Comparison of ENCODE assay signal across 8 mouse cellular contexts in the genomic region with DNA sequence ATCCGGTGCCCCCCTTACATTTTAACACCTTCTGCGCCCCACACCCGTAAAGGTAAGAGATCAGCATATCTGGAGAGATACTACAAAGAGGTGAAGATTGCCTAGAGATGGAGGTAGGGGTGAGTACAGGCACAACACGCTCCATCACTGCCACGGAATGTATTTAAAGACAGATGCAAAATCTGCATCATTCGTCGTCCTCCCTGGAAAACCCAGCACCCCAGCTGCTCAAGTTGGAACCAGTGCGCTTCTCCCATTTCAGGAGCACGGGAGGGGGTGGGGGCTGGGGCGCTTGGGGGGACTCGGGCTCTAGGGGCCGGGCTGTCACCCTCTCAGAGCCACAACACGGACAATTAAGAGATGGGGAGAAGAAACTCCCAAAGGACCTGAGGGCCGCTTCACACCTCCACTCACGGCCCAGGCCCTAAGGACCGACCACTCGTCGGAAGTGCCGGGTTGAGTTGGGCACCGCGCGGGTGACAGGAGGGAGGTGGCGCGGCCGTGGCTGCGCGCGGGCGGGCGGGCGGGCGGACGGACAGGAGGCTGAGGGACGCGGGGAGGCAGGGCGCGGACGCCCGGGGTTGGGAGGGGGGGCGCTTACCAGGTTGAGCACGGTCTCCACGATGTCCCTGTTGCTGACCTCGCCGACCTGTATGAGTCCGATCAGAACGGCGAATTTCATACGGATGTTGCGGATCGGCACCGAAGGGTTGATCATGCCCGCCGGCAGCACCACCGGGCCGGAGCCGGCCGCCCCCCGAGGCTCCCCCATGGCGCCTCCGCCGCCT. TPM values are rescaled to one million over a fixed set of nuclear protein-coding genes. Genes with fewer than 3 reads are reported as not detected.
DNase-seq lines count a peak whose midpoint lies in the region; ATAC-seq and TF ChIP-seq lines count a peak whose summit lies in the region.

No protein-coding gene starts in this region.

- H3K79me2 ChIP-seq in myocyte (ENCODE audit: control insufficient read depth, insufficient read depth): peaks cover 6% of the 10 kb centered on the region

- no peak overlapping the region for H3K27ac ChIP-seq in bone marrow, adult 2 months (ENCODE audit: control insufficient read depth, insufficient read depth, low read depth, low read length, poor library complexity)
- H3K27ac ChIP-seq in forebrain, embryonic 14.5 days (ENCODE audit: low read depth, low read length): peak overlapping the region; percentile 97
- peak overlapping the region; percentile 97 for H3K27ac ChIP-seq in hindbrain, postnatal 0 days
- H3K27ac ChIP-seq in limb, embryonic 14.5 days (replicated peaks; ENCODE audit: low read depth, low read length): peak overlapping the region; percentile 84; the same call in 1 of the 2 replicates

- intact Hi-C loops in heart, postnatal 25 days (cut with DNase I): no loop called here

- H3K4me3 ChIP-seq in bone marrow, adult 2 months (replicated peaks; ENCODE audit: control insufficient read depth, low read depth, low read length): peak overlapping the region; percentile 18
- peak overlapping the region; percentile 88 for H3K4me3 ChIP-seq in forebrain, embryonic 14.5 days (ENCODE audit: low read depth, low read length)
- peak overlapping the region; percentile 96 for H3K4me3 ChIP-seq in hindbrain, postnatal 0 days (ENCODE audit: low read length)
- peak overlapping the region; percentile 91 for H3K4me3 ChIP-seq in limb, embryonic 14.5 days (replicated peaks; ENCODE audit: low read length)
- H3K4me3 ChIP-seq in myocyte: peak overlapping the region; percentile 35

- peak; percentile 89 for DNase-seq in heart, adult 11 months
- DNase-seq in heart, postnatal 25 days (ENCODE audit: low spot score): no peak
- DNase-seq in forebrain, embryonic 14.5 days (ENCODE audit: low spot score): peak; percentile 73
- peak; percentile 57 for DNase-seq in hindbrain, postnatal 0 days (ENCODE audit: low spot score)
- peak; percentile 22 for DNase-seq in limb, embryonic 14.5 days (ENCODE audit: low spot score)
- DNase-seq in spleen, postnatal 14 days (ENCODE audit: low spot score in 2 of 2): no peak

- H3K27me3 ChIP-seq in forebrain, embryonic 14.5 days (replicated peaks; ENCODE audit: control insufficient read depth, insufficient read depth, low read length): no peaks in the 10 kb centered on the region
- no peaks in the 10 kb centered on the region for H3K27me3 ChIP-seq in hindbrain, postnatal 0 days (ENCODE audit: insufficient read depth, low read length)
- no peaks in the 10 kb centered on the region for H3K27me3 ChIP-seq in limb, embryonic 14.5 days (ENCODE audit: control insufficient read depth, insufficient read depth, low read length)
- H3K27me3 ChIP-seq in myocyte (ENCODE audit: control insufficient read depth, insufficient read depth, insufficient read length): no peaks in the 10 kb centered on the region

- TF ChIP-seq POLR2A in bone marrow, adult 2 months (IDR thresholded peaks at IDR 0.05; ENCODE audit: borderline replicate concordance, control insufficient read depth, low read depth, low read length): no peak
- TF ChIP-seq POLR2A in limb, embryonic 14.5 days (IDR thresholded peaks at IDR 0.05; ENCODE audit: borderline replicate concordance, extremely low read depth, insufficient read depth, insufficient read length): no peak
- no peak for TF ChIP-seq POLR2A in myocyte (IDR thresholded peaks at IDR 0.05; ENCODE audit: insufficient read length, low read depth)

- H3ac ChIP-seq in myocyte (ENCODE audit: control insufficient read depth, insufficient read length): peak overlapping the region; percentile 69

- H3K9ac ChIP-seq in forebrain, embryonic 14.5 days (ENCODE audit: low read length): peak overlapping the region; percentile 98
- H3K9ac ChIP-seq in hindbrain, postnatal 0 days (replicated peaks; ENCODE audit: low read length): peak overlapping the region; percentile 99
- H3K9ac ChIP-seq in limb, embryonic 14.5 days (ENCODE audit: low read depth, low read length, severe bottlenecking): peak overlapping the region; percentile 93

- TF ChIP-seq CTCF in bone marrow, adult 2 months (IDR thresholded peaks at IDR 0.05; ENCODE audit: control insufficient read depth, insufficient read depth, low read length): no peak
- TF ChIP-seq CTCF in hindbrain, postnatal 0 days (IDR thresholded peaks at IDR 0.05; ENCODE audit: low read depth): no peak

- 3% methylated on average over 56 of the region's 61 CpGs for WGBS in bone marrow, adult 2 months
- whole genome bisulfite sequencing in forebrain, embryonic 14.5 days: under 1% methylated on average over 56 of the region's 61 CpGs
- 3% methylated on average over 26 of the region's 61 CpGs for WGBS in hindbrain, postnatal 0 days
- under 1% methylated on average over 29 of the region's 61 CpGs for WGBS in limb, embryonic 14.5 days

- H3K36me3 ChIP-seq in forebrain, embryonic 14.5 days (ENCODE audit: control insufficient read depth, insufficient read depth, low read length): no peaks in the 10 kb centered on the region
- H3K36me3 ChIP-seq in hindbrain, postnatal 0 days (ENCODE audit: insufficient read depth, low read length): no peaks in the 10 kb centered on the region
- H3K36me3 ChIP-seq in limb, embryonic 14.5 days (ENCODE audit: control insufficient read depth, insufficient read depth, low read length): no peaks in the 10 kb centered on the region
- no peaks in the 10 kb centered on the region for H3K36me3 ChIP-seq in myocyte (ENCODE audit: control insufficient read depth, insufficient read depth)

- H3K4me2 ChIP-seq in forebrain, embryonic 14.5 days (ENCODE audit: low read length): peak overlapping the region; percentile 78
- H3K4me2 ChIP-seq in hindbrain, postnatal 0 days (ENCODE audit: low read depth, low read length): peak overlapping the region; percentile 73
- H3K4me2 ChIP-seq in limb, embryonic 14.5 days (replicated peaks; ENCODE audit: low read depth, low read length, severe bottlenecking): peak overlapping the region; percentile 92
- peak overlapping the region; percentile 77 for H3K4me2 ChIP-seq in myocyte (ENCODE audit: low read depth)

- peak; percentile 67 for ATAC-seq in forebrain, embryonic 14.5 days
- peak; percentile 64 for ATAC-seq in hindbrain, postnatal 0 days
- ATAC-seq in limb, embryonic 14.5 days (ENCODE audit: low FRiP score, low read depth): peak; percentile 46

- no peaks in the 10 kb centered on the region for H3K4me1 ChIP-seq in bone marrow, adult 2 months (ENCODE audit: control insufficient read depth, insufficient read depth, low read length)
- H3K4me1 ChIP-seq in forebrain, embryonic 14.5 days (ENCODE audit: control insufficient read depth, insufficient read depth, low read length): peaks cover 5% of the 10 kb centered on the region; the same call in 1 of the 2 replicates
- no peaks in the 10 kb centered on the region for H3K4me1 ChIP-seq in hindbrain, postnatal 0 days (ENCODE audit: insufficient read depth, low read length)
- peaks cover 2% of the 10 kb centered on the region; the same call in 1 of the 2 replicates for H3K4me1 ChIP-seq in limb, embryonic 14.5 days (ENCODE audit: control insufficient read depth, insufficient read depth, low read length)

- H3K9me3 ChIP-seq in forebrain, embryonic 14.5 days (replicated peaks; ENCODE audit: control insufficient read depth, low read length): no peaks in the 10 kb centered on the region
- no peaks in the 10 kb centered on the region for H3K9me3 ChIP-seq in hindbrain, postnatal 0 days (ENCODE audit: low read length)
- no peaks in the 10 kb centered on the region for H3K9me3 ChIP-seq in limb, embryonic 14.5 days (ENCODE audit: control insufficient read depth, low read length)

TF ChIP-seq in myocyte, 11 proteins besides CTCF, POLR2A, EP300 and RAD21:
- TF ChIP-seq POLR2AphosphoS2 (IDR thresholded peaks at IDR 0.05; ENCODE audit: insufficient read length, low read depth): no peak
- TF ChIP-seq TCF12 (IDR thresholded peaks at IDR 0.05; ENCODE audit: insufficient read depth, poor library complexity, severe bottlenecking): no peak
- TF ChIP-seq MYOD1 (IDR thresholded peaks at IDR 0.05; ENCODE audit: control insufficient read depth in 1 of 3, insufficient read length in 2 of 3, low read depth in 2 of 3): no peak
- TF ChIP-seq MAX (IDR thresholded peaks at IDR 0.05; ENCODE audit: low read depth): no peak
- no peak for TF ChIP-seq TCF3 (IDR thresholded peaks at IDR 0.05; ENCODE audit: insufficient read length, low read depth)
- no peak for TF ChIP-seq MYOG (IDR thresholded peaks at IDR 0.05; ENCODE audit: control insufficient read depth in 1 of 3, insufficient read depth in 1 of 3, insufficient read length in 2 of 3, low read depth in 2 of 3)
- no peak for TF ChIP-seq REST (IDR thresholded peaks at IDR 0.05; ENCODE audit: insufficient read depth, insufficient read length)
- TF ChIP-seq CEBPB (IDR thresholded peaks at IDR 0.05; ENCODE audit: insufficient read depth, poor library complexity, severe bottlenecking): no peak
- TF ChIP-seq SRF (IDR thresholded peaks at IDR 0.05; ENCODE audit: control insufficient read depth, insufficient read length, low read depth): no peak
- no peak for TF ChIP-seq E2F4 (IDR thresholded peaks at IDR 0.05; ENCODE audit: insufficient read depth)
- TF ChIP-seq USF1 (IDR thresholded peaks at IDR 0.05; ENCODE audit: low read depth): no peak
TF ChIP-seq in myocyte: peak in this region for 0.

RNA-seq across cellular contexts. Expression of a gene that starts 0.9 kb away (rescaled TPM):
- 10 to 100 TPM; 13.6 to 14.8 TPM for total RNA-seq in heart, postnatal 25 days (2021)
- polyA plus RNA-seq in bone marrow, adult 2 months (2011; ENCODE audit: insufficient read depth, insufficient read length, low replicate concordance, missing spikeins): 0.84 and 1.9 TPM in 2 replicates
- polyA plus RNA-seq in forebrain, embryonic 14.5 days (2014; fragmentation: Nextera tagmentation; extraction: Ambion mirVana): 54.6 and 63.2 TPM in 2 replicates
- total RNA-seq in hindbrain, postnatal 0 days (2014; rRNA removed): 189 and 190 TPM in 2 replicates
- 53.2 and 53.4 TPM in 2 replicates for polyA plus RNA-seq in hindbrain, postnatal 0 days (2015; fragmentation: Nextera tagmentation; extraction: Ambion mirVana)
- polyA plus RNA-seq in limb, embryonic 14.5 days (2012; rRNA removed): 34.1 and 39.6 TPM in 2 replicates
- 20.6 and 24.6 TPM in 2 replicates for polyA plus RNA-seq in limb, embryonic 14.5 days (2014; fragmentation: Nextera tagmentation; extraction: Ambion mirVana)
- 3.6 TPM for polyA plus RNA-seq in myocyte (2012; fragmentation: generic; extraction: Trizol)

Comparison
In these comparisons a context has a peak if more than half of its experiments do, and no peak if none do; other contexts are left out.
1. DNase-seq: peak in heart, adult 11 months (single experiment), forebrain, embryonic 14.5 days (single experiment), hindbrain, postnatal 0 days (single experiment) and limb, embryonic 14.5 days (single experiment); none in heart, postnatal 25 days (single experiment) and spleen, postnatal 14 days (0 of 2).
2. H3K4me3 ChIP-seq: peak in every context shown above with its lines; median percentile 96 in hindbrain, postnatal 0 days; 91 in limb, embryonic 14.5 days; 88 in forebrain, embryonic 14.5 days; 35 in myocyte; 18 in bone marrow, adult 2 months.
3. Peak in every context shown above with its lines, with median percentiles within 50 percentile points of each other: ATAC-seq, H3K4me2 ChIP-seq and H3K9ac ChIP-seq.